Mouse (Mus musculus) ovary, adult 18-20 months (tissue): Measurements from ENCODE around the gene Acvr1c.

Source experiments
- DNase-seq: peaks from one replicate; pipeline ENCODE4 v3.0.0; 2022; ENCODE audit warnings: low spot score, mixed read lengths

Acvr1c gene

GRCm38 (mm10) chr2:58357414-58358131 is at the start of gene Acvr1c:
Acvr1c (minus strand) TSS chr2:58357895.
- DNase-seq: peak; percentile 53

GRCm38 (mm10) chr2:58403481-58403880 is 45.8 kb upstream of the Acvr1c start:
- no peak for DNase-seq

GRCm38 (mm10) chr2:58388601-58389000 is 30.9 kb upstream of the Acvr1c start:
- DNase-seq: no peak

- DNase-seq: no peak
These were observed 22.3 kb upstream of the Acvr1c start for GRCm38 (mm10) chr2:58380020-58380419.

GRCm38 (mm10) chr2:58379475-58379874 is 21.8 kb upstream of the Acvr1c start:
- no peak for DNase-seq

- DNase-seq: no peak
These were observed 19.9 kb upstream of the Acvr1c start for GRCm38 (mm10) chr2:58377417-58378130.

- DNase-seq: no peak
These were observed 8.5 kb upstream of the Acvr1c start for GRCm38 (mm10) chr2:58366196-58366595.

GRCm38 (mm10) chr2:58361361-58362046 is 3.8 kb upstream of the Acvr1c start:
- no peak for DNase-seq

- no peak for DNase-seq
These were observed 401 bp upstream of the Acvr1c start for GRCm38 (mm10) chr2:58358132-58358460.

GRCm38 (mm10) chr2:58357068-58357413 is 654 bp downstream of the Acvr1c start:
- no peak for DNase-seq

- no peak for DNase-seq
These were observed 3.3 kb downstream of the Acvr1c start for GRCm38 (mm10) chr2:58354389-58354788.

GRCm38 (mm10) chr2:58352846-58353245 is 4.8 kb downstream of the Acvr1c start:
- no peak for DNase-seq

- DNase-seq: no peak
These were observed 7.0 kb downstream of the Acvr1c start for GRCm38 (mm10) chr2:58350657-58351056.

GRCm38 (mm10) chr2:58336730-58337129 is 21.0 kb downstream of the Acvr1c start:
- no peak for DNase-seq

GRCm38 (mm10) chr2:58329589-58329988 is 28.1 kb downstream of the Acvr1c start:
- DNase-seq: no peak

- DNase-seq: peak; percentile 12
These were observed 33.4 kb downstream of the Acvr1c start for GRCm38 (mm10) chr2:58324118-58324901.

- DNase-seq: no peak
These were observed 34.4 kb downstream of the Acvr1c start for GRCm38 (mm10) chr2:58323274-58323673.

- DNase-seq: no peak
These were observed 41.5 kb downstream of the Acvr1c start for GRCm38 (mm10) chr2:58316186-58316585.

- no peak for DNase-seq
These were observed 48.0 kb downstream of the Acvr1c start for GRCm38 (mm10) chr2:58309695-58310094.

- DNase-seq: no peak
These were observed 53.2 kb downstream of the Acvr1c start for GRCm38 (mm10) chr2:58304450-58304849.

- peak; percentile 37 for DNase-seq
These were observed 67.8 kb downstream of the Acvr1c start for GRCm38 (mm10) chr2:58289759-58290431.

GRCm38 (mm10) chr2:58289331-58289730 is 68.4 kb downstream of the Acvr1c start:
- DNase-seq: no peak
